Mouse (Mus musculus) limb, embryonic 14.5 days (tissue): Measurements from ENCODE around the gene Itpk1. TPM values are rescaled to one million over a fixed set of nuclear protein-coding genes. Genes with fewer than 3 reads are reported as not detected.

Experiments used
- ATAC-seq: fragments of 200-750 bp; cut with Nextera tagmentation; 2 replicates; pipeline ENCODE4 v1.8.0; 2017; ENCODE audit warnings: low read depth, moderate number of reproducible peaks, moderate TSS enrichment; ENCODE audit not compliant: low FRiP score
- DNase-seq: peaks from one replicate; pipeline ENCODE4 v3.0.0-alpha.2; 2015; ENCODE audit warnings: low spot score
- H3K27ac ChIP-seq: fragments of 300-500 bp; sonication (generic); replicated peaks from 2 replicates; pipeline ENCODE4 v1.5.1; 2014; ENCODE audit warnings: low read depth, mild to moderate bottlenecking, low read length, moderate library complexity, mixed read lengths
- H3K27me3 ChIP-seq: fragments of 300-500 bp; sonication (generic); 2 replicates; pipeline ENCODE4 v1.6.1; 2014; ENCODE audit warnings: low read length, mixed read lengths; ENCODE audit not compliant: control insufficient read depth, insufficient read depth
- H3K36me3 ChIP-seq: fragments of 300-500 bp; sonication (generic); 2 replicates; pipeline ENCODE4 v1.6.1; 2014; ENCODE audit warnings: mild to moderate bottlenecking, low read length, moderate library complexity, mixed read lengths; ENCODE audit not compliant: control insufficient read depth, insufficient read depth
- H3K4me1 ChIP-seq: fragments of 300-500 bp; sonication (generic); 2 replicates; pipeline ENCODE4 v1.6.1; 2014; ENCODE audit warnings: antibody characterized with exemption, low read length, mixed read lengths; ENCODE audit not compliant: control insufficient read depth, insufficient read depth
- H3K4me2 ChIP-seq: fragments of 300-500 bp; sonication (generic); replicated peaks from 2 replicates; pipeline ENCODE4 v1.6.1; 2014; ENCODE audit warnings: low read depth, mild to moderate bottlenecking, low read length, moderate library complexity; ENCODE audit not compliant: severe bottlenecking
- H3K4me3 ChIP-seq: fragments of 300-500 bp; sonication (generic); replicated peaks from 2 replicates; pipeline ENCODE4 v1.5.1; 2014; ENCODE audit warnings: low read length
- H3K9ac ChIP-seq: fragments of 300-500 bp; sonication (generic); 2 replicates; pipeline ENCODE4 v1.6.1; 2014; ENCODE audit warnings: mild to moderate bottlenecking, low read depth, low read length, moderate library complexity; ENCODE audit not compliant: severe bottlenecking
- H3K9me3 ChIP-seq: fragments of 300-500 bp; sonication (generic); 2 replicates; pipeline ENCODE4 v1.6.1; 2016; ENCODE audit warnings: low read length; ENCODE audit not compliant: control insufficient read depth
- POLR2A ChIP-seq: fragments of 200-500 bp; IDR thresholded peaks from 2 replicates; pipeline ENCODE4 v1.8.0; 2012; ENCODE audit warnings: inconsistent platforms, mild to moderate bottlenecking, moderate library complexity, borderline replicate concordance; ENCODE audit not compliant: insufficient read depth, insufficient read length; ENCODE audit errors: extremely low read depth
- WGBS: fragments of 180-500 bp; shearing (Covaris S2); extraction: QIAGEN DNeasy Blood & Tissue Kit; methylation state at CpG from one replicate; pipeline ENCODE4 v1.1.7; 2014; 5-methylcytosine and 5-hydroxymethylcytosine counted together
- polyA plus RNA-seq, 2 experiments: library from polyadenylated mRNA; depleted of rRNA in 1 of 2; stranded (reverse) in 1 of 2; unstranded in 1 of 2; fragments of >200 nt; fragmentation: Nextera tagmentation in 1 of 2; extraction: Ambion mirVana in 1 of 2; gene quantifications; 2 replicates each; pipeline versions ENCODE4 v1.2.1 to v1.2.3; 2012 to 2014

The Itpk1 gene
- polyA plus RNA-seq, 2 experiments, result 8.3 to 10.3 TPM

- no peak for TF ChIP-seq POLR2A
- no peak overlapping the region for H3K4me2 ChIP-seq
- WGBS, result 60% methylated on average over 6 of the region's 6 CpGs
- no peaks in the 10 kb centered on the region for H3K36me3 ChIP-seq
- H3K27ac ChIP-seq, result no peak overlapping the region
- no peak overlapping the region for H3K9ac ChIP-seq
- no peak for DNase-seq
- no peaks in the 10 kb centered on the region for H3K27me3 ChIP-seq
- ATAC-seq, result no peak
- H3K4me3 ChIP-seq, result no peak overlapping the region
- H3K4me1 ChIP-seq, result peaks cover 21% of the 10 kb centered on the region; the same call in 1 of the 2 replicates
- H3K9me3 ChIP-seq, result no peaks in the 10 kb centered on the region
Measured at GRCm38 (mm10) chr12:102653003-102653402, 51.7 kb downstream of the Itpk1 start.

GRCm38 (mm10) chr12:102652420-102652819 is 52.3 kb downstream of the Itpk1 start:
- H3K27ac ChIP-seq, result no peak overlapping the region
- no peak overlapping the region for H3K4me2 ChIP-seq
- no peaks in the 10 kb centered on the region for H3K36me3 ChIP-seq
- H3K4me3 ChIP-seq, result no peak overlapping the region
- WGBS, result 24% methylated on average over 8 of the region's 8 CpGs
- H3K4me1 ChIP-seq, result peaks cover 21% of the 10 kb centered on the region; the same call in 1 of the 2 replicates
- no peaks in the 10 kb centered on the region for H3K9me3 ChIP-seq
- TF ChIP-seq POLR2A, result no peak
- ATAC-seq (no peak), DNase-seq (no peak)
- H3K27me3 ChIP-seq, result no peaks in the 10 kb centered on the region
- no peak overlapping the region for H3K9ac ChIP-seq

- TF ChIP-seq POLR2A, result no peak
- Histone ChIP-seq H3K4me2 (no peak overlapping the region), H3K4me1 (peaks cover 24% of the 10 kb centered on the region; the same call in 1 of the 2 replicates), H3K9me3 (no peaks in the 10 kb centered on the region), H3K27me3 (no peaks in the 10 kb centered on the region), H3K27ac (no peak overlapping the region), H3K9ac (no peak overlapping the region), H3K4me3 (no peak overlapping the region), H3K36me3 (no peaks in the 10 kb centered on the region)
- no peak for DNase-seq
- no peak for ATAC-seq
- WGBS, result 61% methylated on average over 8 of the region's 8 CpGs
Measured at GRCm38 (mm10) chr12:102651871-102652270, 52.9 kb downstream of the Itpk1 start.

- WGBS, result 58% methylated on average over 8 of the region's 8 CpGs
- Histone ChIP-seq H3K27ac (no peak overlapping the region), H3K4me1 (peaks cover 25% of the 10 kb centered on the region; the same call in 1 of the 2 replicates), H3K9me3 (no peaks in the 10 kb centered on the region), H3K27me3 (no peaks in the 10 kb centered on the region), H3K4me3 (no peak overlapping the region), H3K4me2 (no peak overlapping the region), H3K36me3 (no peaks in the 10 kb centered on the region), H3K9ac (no peak overlapping the region)
- DNase-seq (no peak), ATAC-seq (no peak)
- no peak for TF ChIP-seq POLR2A
Measured at GRCm38 (mm10) chr12:102651401-102651800, 53.3 kb downstream of the Itpk1 start.

GRCm38 (mm10) chr12:102650649-102651048 is 54.1 kb downstream of the Itpk1 start:
- Histone ChIP-seq H3K4me1 (peaks cover 25% of the 10 kb centered on the region; the same call in 1 of the 2 replicates), H3K27ac (no peak overlapping the region), H3K9me3 (no peaks in the 10 kb centered on the region), H3K9ac (no peak overlapping the region), H3K4me3 (no peak overlapping the region), H3K4me2 (no peak overlapping the region), H3K27me3 (no peaks in the 10 kb centered on the region), H3K36me3 (no peaks in the 10 kb centered on the region)
- TF ChIP-seq POLR2A, result no peak
- WGBS, result 93% methylated on average over 4 of the region's 4 CpGs
- DNase-seq (no peak), ATAC-seq (no peak)
